Mouse (Mus musculus): ENCODE results near the gene Trim2. TPM values are rescaled to one million over a fixed set of nuclear protein-coding genes. Genes with fewer than 3 reads are reported as not detected.
A peak's percentile ranks its signal among the peaks of the same experiment; 100 is the strongest.

Trim2 gene
- total RNA-seq, 2 experiments from 2014 or later: 8.6 to 11.9 TPM

DNA sequence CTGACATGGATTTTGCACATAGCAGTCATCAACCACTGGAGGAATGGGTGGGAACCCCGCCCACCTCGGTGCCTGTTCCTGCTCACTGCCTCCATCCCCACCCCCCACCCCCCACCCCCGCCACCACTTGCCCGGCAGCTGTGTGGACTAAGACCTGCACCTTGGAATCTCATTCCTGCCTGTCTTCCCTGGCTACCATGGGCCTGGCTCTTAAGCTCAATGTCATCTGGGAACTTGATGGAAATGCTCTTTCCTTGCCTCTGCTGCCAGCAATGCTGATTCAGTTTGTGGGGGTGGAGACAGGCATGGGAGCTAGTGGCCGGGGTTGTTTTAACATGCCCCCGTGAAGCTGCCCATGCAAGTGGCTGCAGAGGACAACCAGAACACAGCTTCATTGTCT, 17.3 kb upstream of the Trim2 start:
- no peak for DNase-seq

DNA sequence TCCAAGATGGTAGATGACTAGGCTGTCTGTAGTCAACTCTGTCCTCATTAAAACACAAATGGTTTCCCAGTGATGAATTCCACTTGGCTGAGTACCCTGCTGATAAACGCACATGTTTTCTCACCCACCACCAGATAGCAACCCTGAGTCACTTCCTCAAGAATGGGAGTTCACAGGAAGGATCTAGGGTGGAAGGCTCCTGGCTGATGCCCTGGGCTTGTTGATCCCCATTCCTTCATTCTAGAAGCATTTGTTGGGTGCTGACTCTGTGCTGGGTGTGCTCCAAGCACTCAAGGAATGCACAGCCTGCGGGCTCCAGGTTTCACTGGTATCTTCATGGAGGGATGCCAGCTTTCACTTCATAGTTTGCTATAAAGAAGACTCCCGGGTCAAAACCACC, 12.8 kb upstream of the Trim2 start:
- no peak for DNase-seq

DNA sequence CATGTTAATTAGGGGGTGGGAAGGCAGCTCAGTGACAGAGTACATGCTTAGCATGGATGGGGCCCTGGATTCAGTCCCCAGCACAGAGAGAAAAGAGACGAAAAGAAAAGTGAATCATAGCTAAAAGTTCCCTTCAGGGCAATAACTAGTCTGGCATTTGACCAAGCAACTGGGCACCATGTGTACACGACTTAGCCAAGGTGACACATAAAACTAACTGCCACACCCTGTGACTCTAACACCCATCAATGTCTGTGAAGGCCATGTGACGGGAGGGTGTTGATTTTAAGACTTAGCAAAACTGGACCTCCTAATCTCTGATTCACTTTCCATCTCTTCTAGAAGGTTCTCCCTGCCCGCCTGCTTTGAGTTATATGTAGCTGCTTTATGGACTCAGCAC, 12.2 kb upstream of the Trim2 start:
- no peak for DNase-seq

DNA sequence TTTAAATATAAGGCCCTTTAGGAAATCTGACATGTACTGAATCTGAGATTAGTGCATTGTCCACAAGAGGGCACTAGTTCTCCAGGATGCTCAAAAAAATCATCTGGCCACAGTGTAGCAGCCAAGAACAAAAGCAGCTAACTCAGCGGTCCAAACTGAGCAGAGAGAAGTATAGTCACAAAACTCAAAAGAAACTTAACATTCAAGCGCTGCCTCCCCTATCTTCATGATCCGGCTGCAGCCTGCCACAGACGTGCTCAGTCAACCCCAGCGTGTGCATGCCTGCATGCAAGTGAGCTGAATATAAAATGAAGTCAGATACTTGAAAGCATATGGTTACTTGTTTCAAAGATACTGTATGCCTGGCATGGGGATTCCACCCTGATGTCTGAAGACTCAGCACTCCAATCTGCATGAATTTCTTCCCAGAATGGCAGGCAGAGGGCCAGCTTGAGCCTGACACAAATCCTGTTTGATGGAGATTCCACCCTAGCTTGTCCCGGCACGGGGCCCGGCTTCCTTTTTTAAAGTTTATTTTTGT, 8.0 kb upstream of the Trim2 start:
- DNase-seq: peak; percentile 37

DNA sequence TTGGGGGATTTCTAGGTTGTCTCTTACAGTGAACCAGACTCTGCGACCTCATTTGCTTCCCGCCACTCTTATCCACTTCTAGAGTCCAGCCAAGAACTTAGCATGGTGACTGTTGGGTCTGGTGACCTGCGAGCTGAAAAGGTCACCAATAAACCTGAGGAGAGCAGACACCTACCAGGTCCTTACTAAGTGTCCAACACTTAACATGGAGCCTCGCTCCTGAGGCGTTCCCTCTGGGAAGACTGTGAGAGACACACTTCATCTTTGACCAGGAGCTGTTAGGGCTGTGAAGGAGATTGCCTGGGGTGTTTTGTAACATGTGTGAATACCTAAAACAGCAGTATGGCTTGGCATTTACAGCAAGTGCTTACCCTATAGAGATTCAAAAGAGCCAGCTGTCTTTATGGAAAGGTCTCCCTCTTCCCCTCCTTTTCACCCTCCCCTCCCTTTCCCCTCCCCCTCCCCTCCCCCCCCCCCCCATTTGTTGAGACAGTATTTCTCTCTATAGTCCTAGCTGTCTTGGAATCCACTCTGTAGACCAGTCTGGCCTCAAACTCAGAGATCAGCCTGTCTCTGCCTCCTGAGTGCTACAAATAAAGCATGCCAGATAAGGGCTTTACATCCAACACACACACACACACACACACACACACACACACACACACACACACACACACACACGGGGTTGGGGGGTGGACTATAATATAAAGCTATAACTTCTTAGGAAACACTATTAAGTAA, 7.3 kb upstream of the Trim2 start:
- DNase-seq: no peak

DNA sequence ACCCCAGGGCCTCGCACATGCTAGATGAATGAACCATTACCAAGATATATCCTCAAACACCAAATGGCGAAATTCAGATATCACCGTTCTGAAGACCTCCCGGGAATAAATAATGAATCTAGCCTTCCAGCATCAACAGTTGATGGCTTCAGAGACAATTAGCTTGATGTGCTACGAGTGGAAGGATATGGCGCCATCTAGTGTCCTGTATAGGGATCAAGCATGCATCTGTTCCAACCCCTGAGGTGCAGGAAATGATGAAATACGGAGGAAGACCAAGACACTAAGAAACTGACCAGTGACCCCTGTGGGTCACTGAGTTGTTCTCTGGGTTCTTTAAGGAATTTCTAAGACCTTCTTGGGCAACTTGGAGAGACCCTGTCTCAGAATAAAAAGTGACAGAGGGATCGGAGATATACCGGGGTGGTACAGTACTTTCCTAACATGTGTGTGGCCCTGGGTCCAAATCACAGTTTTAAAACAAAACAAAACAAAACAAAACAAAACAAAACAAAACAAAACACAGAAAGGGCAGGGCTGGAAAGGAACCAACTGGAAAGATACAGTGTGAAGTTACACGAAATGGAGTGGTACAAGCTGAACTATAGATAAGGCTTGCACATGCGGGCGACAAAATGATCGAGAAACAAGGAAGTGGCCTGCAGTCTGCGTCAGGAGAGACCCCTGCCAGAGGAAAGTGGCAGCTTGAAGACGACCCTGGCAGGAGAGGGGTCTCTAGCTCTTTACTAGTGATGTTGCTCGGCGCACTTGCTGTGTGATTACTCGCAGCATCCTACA, 6.5 kb upstream of the Trim2 start:
- DNase-seq: peak; percentile 48

DNA sequence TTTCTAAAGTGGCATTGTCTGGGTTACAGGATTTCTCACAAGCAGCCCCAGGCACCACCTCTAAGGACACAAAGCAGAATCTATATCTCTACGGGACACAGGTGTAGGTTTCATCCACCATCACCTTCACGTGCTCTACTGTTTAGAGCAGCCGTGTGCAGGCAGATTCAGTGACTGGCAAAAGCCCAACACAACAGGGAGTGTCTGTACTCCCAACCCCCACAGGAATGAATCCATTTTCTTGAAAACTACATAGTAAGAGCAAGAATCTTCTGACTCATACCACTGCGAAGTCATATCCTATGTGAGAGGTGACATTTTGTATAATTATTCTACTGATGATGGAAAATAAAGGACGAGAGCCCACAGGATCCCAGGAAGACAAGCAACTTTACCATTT, 5.6 kb upstream of the Trim2 start:
- no peak for DNase-seq

DNA sequence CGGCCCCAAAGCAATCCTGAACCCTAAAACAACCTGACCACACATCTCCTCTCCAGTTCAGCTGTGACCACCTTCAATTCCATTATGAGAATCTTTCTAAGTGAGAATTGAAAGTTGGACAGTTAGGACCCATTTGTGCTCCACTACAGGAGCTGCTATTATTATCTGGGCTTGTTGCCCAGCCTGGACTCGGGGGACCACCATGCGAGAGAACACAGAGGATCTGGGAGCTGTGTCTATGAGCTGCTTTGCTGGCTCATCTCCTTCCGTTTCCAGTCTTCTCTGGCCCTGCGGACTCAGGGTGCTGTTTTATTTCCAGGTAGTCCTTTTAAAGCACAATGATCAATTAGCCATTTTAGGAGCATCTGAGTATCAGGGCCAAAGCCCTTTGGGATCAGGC, 839 bp upstream of the Trim2 start:
- DNase-seq: peak; percentile 38

DNA sequence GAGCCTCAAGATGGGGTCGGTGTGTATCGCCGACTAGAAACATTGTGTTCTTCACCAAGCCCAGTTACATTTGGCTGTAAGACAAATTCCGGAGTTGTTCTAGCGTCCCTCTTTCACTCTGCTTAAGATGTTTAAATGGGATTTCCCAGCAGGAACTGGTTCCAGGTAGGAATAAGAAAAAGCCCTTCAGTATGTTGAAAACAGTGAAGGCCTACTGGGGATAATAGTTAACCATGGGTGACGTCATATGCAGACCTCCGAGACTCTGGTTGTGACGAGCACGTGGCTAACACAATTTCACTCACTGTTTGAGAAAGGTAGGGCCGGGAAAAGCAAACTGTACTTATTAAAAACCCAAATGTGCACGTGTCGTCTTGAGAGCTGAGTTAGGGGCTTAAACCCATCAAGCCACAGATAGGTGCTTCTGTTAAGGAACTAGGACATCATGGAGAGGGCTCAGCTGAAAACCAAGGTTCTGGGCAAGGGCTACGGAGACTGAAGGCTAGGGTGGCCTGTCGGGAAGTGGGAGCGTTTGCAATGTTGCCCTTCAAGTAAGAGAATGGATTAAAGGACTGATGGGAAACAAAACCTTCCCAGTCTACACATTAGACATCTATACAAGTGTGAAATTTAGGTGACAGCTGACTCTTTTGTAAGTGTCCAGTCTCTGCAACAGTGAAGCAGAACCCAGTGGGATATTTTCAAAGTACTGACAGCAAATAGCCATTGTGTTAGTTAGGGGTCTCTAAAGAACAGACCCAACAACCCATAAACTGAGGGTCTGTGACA, 761 bp downstream of the Trim2 start:
- no peak for DNase-seq

DNA sequence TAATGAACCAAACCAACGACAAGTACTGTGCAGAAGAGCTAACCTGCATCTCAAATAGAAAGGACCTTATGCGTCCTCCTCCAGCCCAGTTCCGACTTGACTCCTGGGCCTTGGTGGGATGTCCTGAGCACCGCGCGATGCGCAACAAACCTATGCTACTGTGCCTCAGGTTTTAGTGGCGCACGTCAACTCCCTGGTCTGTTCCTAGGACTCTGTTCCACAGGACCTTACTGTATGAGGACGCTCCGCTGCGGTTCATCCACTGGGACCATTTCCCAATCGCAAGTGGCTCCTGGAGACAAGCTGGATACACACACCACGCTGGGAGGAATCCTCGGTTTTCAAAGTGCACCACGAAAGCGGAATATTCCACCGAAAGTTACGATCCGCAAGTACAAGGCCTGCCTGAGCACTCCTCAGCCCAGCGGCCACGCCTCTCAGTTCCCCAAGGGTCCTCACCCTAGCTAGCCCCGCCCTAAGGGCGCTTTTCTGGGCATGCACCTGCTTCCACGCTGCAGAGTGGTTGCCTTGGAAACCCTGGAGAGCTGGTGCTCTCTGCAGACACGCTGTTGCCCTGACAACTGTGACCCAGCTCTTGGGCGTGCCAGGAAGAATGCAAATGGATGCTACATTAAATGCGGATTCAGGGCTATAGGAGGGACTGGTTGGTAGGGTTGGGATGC, 1.5 kb downstream of the Trim2 start:
- DNase-seq: no peak

DNA sequence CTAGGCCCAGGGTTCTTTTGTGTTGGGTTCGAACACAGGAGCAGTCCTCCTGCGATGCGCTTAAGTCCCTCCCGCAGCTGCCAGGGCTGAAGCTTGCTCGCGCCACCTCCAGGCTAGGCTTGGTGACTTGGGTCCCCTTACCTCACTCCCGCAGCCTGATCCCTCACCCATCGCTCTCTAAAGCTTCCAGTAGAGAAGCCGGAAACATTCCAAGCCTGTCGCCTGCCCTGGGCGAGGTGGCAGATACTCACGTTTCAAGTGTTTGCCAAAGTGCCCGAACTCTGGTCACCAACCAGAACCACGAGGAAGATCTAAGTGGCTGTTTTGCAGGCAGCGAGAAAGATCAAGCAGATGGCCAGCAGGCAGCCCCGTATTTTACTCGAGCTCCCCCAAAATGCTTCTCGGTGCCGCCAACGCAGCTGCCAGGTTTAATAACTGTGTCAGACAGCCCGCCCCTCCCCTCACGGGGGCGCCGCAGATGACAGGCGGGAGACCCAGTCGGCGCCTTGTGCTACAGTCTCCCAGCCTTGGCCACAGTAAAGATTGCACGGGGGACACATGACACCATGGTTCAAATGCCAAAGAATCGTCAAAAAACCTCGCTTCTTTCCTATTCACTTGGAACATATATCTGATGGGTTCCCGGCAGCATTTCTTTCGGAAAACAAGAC, 2.2 kb downstream of the Trim2 start:
- DNase-seq: peak; percentile 31

DNA sequence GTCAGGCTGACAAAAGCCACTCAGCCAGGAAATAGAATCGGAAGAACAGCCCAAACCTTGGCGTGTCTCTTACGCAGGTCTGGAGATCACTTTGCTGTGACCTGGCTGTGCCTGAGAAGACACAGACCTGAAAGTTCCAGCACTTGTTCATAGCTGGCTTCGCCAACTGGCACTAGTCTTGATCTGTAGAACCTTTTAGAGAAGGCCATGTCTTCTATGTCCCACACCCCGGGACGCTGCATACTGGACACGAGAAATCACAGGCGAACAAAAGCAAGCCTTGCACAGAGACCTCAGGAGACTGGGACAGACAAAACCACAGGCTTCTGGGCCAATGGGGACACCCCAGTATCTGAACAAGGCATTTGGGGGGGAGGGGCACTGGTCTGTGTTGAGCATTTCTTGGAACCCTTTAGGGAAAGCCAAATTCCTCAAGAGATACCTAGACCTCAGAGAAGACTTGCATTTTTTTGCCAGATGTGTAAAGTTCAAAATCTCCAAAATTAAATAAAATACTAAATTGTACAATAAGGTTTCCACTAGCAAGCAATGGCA, 3.2 kb downstream of the Trim2 start:
- no peak for DNase-seq

DNA sequence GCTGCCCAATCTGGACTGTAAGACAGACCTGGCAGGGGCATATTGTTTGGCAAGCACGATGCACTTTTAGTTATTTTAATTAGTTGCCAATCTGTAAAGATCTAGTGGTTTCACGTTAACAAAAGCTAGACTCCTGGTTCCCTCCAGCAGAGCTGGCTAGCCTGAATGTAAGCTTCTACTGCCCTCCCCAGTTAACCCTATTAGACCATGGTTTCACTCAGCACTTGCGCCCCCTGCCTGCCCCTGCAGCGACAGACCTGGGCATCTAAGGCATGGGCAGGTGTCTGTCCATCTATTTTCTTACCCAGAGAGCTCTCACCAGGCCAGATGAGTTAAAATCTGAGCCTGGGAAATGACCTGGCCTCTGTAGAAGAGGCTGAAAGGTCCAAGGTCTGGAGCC, 4.4 kb downstream of the Trim2 start:
- DNase-seq: peak; percentile 33

DNA sequence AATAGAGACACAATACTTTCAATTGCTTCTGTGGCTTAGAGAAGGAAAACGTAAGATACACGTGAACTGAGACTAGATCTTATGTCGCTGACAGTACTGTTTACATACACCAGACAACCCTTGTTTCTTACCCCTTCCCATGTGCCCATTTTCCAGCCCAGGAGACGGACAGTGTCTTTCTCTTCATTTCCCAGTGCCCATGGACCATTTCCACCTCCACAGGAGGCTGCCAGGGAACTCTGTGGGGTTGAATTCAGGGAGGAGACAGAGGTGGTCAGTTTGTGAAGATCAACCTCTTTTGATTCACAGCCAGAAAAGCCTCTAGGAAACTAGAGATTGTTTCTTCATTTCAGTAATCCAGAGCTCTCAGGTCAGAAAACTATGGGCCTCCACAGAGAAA, 5.0 kb downstream of the Trim2 start:
- DNase-seq: no peak

DNA sequence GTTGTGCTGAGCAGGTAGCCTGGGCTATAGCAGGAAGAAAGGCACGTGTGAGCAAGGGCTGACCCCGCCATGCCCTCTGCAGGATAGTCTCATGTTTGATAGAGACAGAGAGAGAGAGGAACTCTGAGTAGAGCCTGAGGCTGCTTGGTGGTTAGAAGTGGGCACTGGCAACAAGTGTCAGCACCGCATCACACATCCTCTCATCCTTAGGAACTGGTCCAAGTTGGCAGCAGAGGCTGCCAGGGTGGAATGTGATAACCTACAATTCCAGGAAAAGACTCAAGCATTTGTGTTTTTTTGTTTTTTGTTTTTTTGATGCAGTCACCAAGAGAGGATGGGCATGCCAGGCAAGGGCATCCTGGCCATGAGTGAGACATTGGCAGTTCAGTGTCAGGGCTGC, 8.5 kb downstream of the Trim2 start:
- DNase-seq: no peak

DNA sequence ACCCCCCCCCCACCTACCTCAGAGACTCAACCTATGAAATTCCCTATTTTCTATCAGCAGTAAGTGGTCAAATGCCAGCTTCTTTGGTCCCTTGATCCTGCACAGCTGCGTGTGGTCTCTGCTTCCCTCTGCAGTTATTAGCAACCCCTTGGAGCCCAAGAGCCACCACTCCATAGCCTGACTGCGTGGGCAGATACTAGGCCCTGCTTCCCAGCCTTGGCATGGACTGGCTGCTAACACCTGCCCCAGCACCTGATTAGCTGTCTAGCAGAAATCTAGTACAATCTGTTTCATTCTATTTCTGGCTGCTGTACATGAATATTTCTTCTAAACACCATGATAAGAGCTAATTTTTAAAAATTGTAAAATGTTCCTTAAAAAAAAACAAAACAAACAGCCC, 10.0 kb downstream of the Trim2 start:
- no peak for DNase-seq

DNA sequence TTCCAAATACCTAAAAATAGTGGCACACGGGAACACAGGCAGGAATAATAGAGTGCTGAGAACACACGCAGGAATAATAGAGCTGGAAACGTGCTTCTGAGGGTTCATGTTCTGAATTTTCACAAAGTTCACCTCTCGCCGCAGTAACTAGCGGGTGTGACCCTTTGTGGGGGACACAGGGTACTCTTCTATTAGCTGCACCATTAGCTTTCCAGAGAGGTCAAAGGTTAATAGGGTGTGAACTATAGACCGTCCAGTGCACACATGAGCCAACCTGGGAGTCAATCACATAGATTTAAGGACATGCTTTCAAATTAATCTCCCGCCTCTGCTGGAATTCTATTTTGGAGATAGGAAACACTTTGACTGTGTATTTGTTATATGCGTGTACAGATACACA, 11.9 kb downstream of the Trim2 start:
- DNase-seq: no peak

DNA sequence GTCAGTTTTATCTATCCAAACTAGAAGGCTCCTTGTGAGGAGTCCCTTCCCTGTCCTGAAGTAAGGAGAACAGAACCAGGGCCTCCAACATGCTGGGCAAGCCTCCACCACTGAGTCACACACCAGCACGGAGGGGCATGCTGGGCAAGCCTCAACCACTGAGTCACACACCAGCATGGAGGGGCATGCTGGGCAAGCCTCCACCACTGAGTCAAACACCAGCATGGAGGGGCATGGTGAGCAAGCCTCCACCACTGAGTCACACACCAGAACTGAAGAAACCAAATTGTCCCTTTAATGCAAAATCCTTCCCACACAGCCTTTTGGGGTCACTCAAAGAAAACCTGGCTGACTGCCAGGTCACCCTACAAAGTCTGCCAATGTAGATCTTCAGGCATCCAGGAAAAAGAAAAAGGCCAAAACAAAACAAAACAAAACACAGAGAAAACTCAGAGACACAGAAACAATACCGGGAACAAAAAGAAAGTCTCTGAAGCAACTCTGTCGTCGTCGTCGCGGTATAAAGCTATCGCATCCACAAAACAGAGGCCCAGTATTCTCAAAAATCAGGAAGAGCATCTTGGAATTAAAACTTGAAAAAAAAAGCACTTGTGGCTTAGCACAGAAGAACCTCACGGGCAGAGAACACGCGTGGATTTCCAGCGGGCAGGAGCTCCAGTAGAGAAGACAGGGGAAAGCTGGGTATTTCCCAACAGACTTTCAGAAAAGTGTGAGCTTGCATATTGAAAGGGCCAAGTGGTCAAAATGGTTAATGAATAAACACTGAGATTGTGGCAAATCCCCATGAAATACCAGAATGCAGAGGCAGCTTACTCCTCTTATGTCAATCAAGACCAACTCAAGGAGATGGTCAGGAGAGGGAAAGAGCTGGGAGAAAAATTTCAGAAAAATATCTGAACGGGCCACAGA, 12.7 kb downstream of the Trim2 start:
- no peak for DNase-seq

DNA sequence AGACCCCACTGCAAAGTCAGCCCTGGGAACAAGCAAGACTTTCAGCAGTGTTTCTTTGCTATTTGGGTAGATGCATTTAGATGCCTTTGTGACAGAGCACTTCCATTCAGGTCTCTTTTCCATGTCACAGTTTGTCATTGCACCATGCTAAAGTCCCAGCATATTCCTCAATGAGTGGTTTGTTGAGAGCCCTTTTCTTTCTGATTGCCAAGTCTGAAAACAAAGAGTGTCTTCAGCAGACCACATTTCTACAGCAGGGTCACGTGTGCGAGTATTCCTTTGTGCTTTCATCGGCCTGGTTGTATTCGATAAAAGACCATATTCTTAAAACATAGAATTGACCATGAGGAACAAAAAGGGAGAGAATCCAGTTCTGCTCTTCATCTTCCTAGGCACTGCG, 14.4 kb downstream of the Trim2 start:
- DNase-seq: no peak

DNA sequence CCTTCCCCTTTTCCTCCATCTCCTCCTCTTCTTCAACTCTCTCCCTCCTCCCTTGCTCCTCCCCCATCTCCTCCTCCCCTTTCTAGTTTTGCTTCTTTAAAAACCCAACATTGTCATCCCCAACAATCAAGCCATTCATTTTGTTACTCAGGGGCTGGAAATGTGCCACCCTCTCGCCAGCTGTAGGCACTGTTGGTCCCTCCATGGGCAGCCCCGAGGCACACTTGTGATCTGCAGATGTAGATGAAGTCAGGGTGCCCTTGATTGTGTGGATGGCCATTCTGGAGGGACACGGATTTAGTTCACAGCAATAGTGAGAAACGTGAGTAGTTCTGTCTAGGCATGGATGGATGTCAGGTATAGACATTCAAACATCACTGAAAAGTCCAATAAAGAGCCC, 17.7 kb downstream of the Trim2 start:
- DNase-seq: no peak

Data from gastrocnemius, postnatal 10 days (tissue).